Mouse (Mus musculus): ENCODE results near the gene Gnb1l.

The Gnb1l gene

GRCm38 (mm10) chr16:18552106-18552710 lies 53.7 kb downstream of the Gnb1l start:
- DNase-seq: no peak

- DNase-seq: no peak
These were observed 56.2 kb downstream of the Gnb1l start for GRCm38 (mm10) chr16:18554721-18555120.

- no peak for DNase-seq
These were observed 56.9 kb downstream of the Gnb1l start for GRCm38 (mm10) chr16:18555235-18555935.

DNA sequence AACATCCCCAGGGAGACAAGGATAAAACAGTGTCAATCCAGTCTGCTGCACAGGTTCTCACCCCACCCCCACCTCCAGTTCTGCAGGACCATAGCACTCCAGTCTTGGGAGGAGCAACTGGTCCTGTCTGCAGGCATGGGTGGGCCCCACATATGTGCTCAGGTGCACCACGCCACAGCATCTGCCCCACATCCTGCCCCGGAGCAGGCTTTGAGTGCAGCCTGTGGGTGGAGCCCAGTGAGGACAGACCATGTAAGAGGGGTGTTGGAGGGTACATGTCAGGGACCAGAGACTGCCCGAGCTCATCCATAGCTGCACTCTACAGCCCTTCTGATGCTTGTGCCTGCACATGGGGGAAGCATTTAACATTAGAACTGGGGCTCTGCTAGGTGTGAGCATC lies 57.9 kb downstream of the Gnb1l start:
- no peak for DNase-seq

- no peak for DNase-seq
These were observed 66.0 kb downstream of the Gnb1l start for GRCm38 (mm10) chr16:18564472-18564871.

DNA sequence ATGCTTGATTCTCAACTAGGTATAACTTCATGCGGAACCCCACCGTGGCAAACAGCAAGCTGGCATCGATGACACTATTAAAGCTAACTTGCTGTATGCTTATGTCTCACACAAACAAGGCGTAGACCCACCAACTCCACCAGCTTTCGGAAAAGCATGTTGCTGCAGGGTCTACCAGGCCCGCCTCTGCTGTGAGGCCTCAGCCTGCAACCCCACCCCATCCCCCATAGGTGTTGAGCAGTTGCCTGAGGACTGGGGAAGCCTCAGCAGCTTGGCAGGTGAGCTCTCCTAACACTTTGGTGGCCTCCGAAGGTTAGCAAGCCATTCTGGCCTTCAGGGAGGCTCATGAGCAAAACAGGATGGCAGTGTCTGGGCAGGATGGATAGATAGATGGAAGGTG lies 70.1 kb downstream of the Gnb1l start:
- no peak for DNase-seq

GRCm38 (mm10) chr16:18574196-18574595 lies 75.7 kb downstream of the Gnb1l start:
- no peak for DNase-seq

DNA sequence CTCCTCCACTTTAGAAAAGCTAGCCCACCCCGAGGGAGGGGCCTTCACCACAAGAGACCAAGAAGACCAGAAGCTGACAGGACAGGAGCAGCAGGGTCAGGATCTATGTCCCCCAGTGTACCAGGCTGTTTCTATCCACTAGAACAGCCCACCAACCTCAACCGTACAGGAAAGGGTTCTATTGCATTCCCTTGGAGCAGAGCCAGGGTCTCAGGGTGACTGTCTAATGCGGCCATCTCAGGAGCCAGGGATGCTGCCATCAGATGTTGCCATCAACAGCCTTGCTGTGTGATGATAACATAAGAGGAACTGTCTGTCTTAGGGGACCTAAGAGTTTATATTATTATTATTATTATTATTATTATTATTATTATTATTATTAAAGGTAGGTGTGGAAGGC lies 78.6 kb downstream of the Gnb1l start:
- no peak for DNase-seq

GRCm38 (mm10) chr16:18577599-18578160 lies 79.2 kb downstream of the Gnb1l start:
- no peak for DNase-seq

GRCm38 (mm10) chr16:18580389-18580788 lies 81.9 kb downstream of the Gnb1l start:
- no peak for DNase-seq

DNA sequence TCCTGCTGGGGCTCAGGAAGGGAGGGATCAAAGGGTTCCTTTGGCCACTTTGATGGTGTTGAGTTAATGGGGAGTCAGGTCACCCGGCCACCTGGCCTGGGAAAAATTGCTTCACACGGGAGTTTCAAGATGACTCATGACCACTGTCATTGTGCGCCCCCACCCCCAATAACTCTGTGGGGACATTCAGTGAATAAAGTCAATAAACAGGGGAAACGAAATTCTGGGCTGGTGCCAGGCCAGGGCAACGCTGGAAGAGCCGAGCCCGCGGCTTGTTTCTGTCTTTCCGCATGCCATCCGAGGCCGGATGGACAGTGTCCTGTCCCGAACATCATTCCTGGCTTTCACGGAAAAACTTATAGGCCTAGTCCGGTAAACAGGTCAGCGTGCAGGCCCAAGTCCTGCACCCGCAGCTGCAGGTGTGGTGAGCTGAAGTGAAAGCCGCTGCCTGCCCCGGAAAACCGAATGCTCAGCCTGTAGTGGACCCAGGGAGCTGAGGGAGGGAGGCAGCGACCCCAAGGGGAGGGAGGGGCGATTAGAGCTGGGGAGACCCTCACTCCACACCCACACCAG lies 82.6 kb downstream of the Gnb1l start:
- DNase-seq: no peak

DNA sequence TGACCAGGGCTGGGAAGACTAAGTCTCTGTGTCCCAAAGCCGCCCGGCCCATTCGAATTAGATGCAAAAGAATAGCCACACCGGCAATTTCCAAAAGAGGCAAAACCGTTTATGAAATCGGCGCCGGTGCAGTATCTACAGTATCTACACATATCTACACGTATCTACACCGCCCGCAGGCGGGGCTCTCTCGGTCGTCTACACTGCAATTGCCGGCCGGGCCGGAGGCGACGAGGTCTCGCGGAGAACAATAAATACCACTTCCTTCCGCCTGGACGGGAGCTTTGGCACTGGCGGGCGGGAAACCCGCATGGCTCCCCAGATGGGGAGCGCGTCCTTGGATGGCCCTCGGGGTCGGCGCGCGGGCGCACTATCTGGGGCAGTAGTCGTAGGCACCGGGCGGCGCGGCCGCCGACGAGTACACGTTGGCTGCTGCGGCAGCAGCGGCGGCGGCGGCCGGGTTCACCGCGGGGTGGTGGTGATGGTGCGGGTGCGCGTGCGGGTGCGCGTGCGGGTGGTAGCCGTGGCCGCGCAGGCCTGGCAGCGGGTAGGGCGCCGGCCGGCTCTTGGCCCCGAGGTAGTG lies 83.2 kb downstream of the Gnb1l start:
- no peak for DNase-seq

DNA sequence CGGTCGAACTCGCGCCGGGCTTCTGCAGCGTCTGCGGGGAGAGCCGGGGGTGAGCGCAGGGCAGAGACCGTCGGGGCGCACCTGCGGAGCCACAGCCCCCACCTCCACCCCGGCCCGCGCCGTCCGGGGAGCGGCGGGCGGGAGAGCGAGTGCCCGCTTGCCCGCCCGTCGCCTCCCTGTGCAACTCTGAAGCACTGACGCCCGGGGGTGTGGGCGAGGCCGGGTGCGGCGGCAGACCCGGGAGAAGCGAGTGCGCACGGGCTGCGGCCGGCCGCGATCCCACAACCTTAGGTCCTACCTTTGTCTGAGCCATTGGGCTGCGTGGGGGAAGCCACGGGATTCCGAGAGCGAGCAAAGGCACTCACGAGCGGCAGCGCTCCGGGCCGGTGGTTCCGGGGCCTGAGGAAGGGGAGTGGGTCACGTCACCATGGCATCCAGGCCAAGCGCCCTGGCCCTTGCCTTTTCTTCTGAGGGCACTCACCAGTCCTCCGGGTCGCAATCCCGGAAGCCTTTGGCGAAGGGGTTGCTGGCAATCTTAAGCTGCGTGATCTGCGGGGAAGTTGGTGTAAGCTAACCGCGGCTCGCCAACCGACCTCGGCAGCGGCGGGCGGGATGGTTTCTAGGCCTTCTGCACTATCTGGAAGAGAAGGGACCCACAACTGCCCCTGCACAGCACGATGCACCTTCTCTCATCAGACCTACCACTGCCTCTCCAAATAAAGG lies 84.1 kb downstream of the Gnb1l start:
- no peak for DNase-seq

DNA sequence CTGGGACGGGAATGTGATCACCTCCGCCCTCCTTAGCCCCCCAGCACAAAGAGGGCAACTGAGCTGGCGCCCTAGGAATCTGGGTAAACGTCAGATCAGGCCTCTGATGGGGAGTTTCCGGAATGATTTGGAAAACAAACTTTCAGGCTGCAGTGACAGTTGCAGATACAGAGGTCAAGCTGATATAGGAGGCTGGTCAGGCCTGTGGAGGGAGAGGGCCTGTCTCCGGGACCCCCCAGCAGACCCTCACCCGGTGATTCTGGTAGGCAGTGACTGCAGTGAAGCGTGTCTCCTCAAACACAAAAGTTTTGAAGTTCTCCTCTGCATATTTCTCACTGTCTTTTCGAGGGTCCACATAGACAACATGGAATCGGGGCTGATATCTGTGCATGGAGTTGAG lies 84.7 kb downstream of the Gnb1l start:
- DNase-seq: no peak

GRCm38 (mm10) chr16:18583673-18584357 lies 85.3 kb downstream of the Gnb1l start:
- DNase-seq: no peak

DNA sequence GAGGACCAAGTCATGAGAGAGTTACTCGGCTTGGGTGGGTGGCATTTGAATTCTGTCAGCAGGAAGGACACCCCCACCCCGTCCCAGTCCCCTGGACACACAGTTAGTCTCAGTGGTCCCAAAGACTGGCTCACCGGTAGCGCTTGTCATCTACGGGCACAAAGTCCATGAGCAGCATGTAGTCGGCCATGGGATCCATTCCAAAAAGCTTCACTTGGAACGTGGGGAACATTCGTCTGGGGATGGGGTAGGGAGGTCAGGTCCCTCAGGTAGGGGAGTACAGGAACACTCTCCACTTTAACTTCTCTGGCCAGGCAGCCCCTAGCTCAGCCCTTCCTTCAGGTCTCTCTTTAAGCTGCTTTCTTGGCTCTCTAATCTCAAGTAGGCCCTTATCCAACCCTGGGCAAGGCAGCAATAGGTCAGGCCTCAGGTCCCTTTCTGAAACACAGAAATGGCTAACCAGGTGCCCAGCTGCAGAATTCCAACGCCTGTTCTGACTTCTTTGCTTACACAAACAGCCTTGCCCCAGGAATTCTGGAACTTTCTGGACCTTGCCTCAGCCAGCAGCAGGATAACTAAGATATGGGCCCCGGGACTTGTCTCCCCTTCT lies 86.5 kb downstream of the Gnb1l start:
- DNase-seq: no peak

GRCm38 (mm10) chr16:18585676-18586075 lies 87.2 kb downstream of the Gnb1l start:
- no peak for DNase-seq

- DNase-seq: no peak
These were observed 87.8 kb downstream of the Gnb1l start for GRCm38 (mm10) chr16:18586076-18586905.

DNA sequence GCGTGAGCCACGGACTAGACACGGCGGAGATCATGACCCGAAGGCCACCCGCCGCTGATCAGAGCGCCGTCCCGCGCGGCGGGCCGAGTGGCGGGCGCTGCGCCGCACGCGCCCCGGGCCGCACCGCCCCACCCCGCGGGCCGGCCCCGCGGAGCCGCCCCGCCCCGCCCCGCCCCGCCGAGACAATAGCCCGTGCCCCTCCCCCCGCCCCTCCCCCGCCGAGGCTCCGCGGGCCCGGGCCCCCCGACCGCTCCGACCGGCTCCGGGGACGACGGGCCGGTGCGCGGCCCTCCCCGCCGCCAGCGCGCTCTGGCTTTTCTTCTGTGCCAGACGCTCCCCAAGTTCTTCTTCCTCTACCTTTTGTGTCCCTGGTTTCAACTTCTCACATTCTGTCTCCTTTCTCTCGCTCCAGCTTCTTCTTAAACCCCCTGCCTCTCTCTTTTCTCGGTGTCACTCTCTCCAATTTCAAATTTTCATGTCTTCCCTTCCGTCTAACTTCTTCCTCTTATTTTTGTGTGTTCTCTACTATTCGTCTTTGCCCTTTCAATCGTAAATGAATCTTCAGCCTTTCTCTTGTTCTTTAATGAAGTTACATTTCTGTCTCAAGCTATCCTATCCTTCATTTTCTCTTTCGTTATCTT lies 88.5 kb downstream of the Gnb1l start:
- no peak for DNase-seq

Measured in B cell, adult 2 months (primary cell).